Mouse (Mus musculus): ENCODE results near the gene Zfp160.

GRCm38 (mm10) chr17:20966681-20967080 is 42.0 kb upstream of the Zfp160 start:
- TF ChIP-seq CTCF (IDR thresholded peaks at IDR 0.05; ENCODE audit: control insufficient read depth, insufficient read depth, low read length) (no peak), POLR2A (IDR thresholded peaks at IDR 0.05; ENCODE audit: borderline replicate concordance, control insufficient read depth, low read depth, low read length) (no peak)

All from bone marrow, adult 2 months (tissue).